Mouse (Mus musculus) heart, adult 2 months (tissue): Measurements from ENCODE around the gene Ntn1.

Experiments
- CTCF ChIP-seq: fragments of 200-600 bp; IDR thresholded peaks from 2 replicates; pipeline ENCODE4 v1.8.1; 2022; ENCODE audit warnings: antibody characterized with exemption, mild to moderate bottlenecking, moderate library complexity
- POLR2A ChIP-seq: fragments of 200-500 bp; IDR thresholded peaks from 2 replicates; pipeline ENCODE4 v1.6.1; 2011; ENCODE audit warnings: mild to moderate bottlenecking, low read depth, low read length, control low read depth; ENCODE audit not compliant: insufficient read depth

DNA sequence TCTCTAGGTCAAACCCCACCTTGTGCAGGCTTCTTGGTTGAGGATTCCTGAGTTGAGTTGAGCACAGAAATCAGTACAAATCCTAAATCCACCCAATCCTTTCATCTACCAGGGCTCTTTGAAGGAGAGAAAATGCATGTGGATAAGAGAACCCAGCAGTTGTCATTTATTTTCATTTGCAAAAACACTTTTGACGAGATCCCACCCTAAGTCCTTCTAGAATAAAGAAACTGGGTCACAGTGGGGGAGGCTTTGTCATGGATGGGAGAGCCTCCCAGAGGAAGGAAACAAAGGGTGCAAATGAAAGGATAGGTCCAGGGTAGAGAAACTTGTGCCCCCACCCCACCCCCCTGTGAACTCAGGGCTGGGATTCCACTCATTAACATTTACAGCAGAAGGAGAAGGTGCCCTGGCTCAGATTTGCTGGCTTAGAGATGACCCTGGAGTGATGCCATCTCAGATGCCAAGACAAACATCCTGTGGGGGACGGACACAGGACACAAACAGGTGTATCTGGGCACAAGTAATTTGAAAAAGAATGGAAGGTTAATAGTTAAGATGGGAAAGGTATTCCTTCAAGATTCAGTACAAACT lies 6.6 kb downstream of the Ntn1 start:
- TF ChIP-seq POLR2A (no peak), CTCF (no peak)
